ENCODE assay signal across 7 mouse cellular contexts in genomic region chr1:106713621-106714529, GRCm38 (mm10). TPM values are rescaled to one million over a fixed set of nuclear protein-coding genes. Genes with fewer than 3 reads are reported as not detected.
A peak's percentile ranks its signal among the peaks of the same experiment; 100 is the strongest.
DNase-seq lines count a peak whose midpoint lies in the region; ATAC-seq lines count a peak whose summit lies in the region.

Gene Bcl2 (minus strand): TSS chr1:106714274.

- peaks cover 38% of the 10 kb centered on the region for H3K4me1 ChIP-seq in limb, embryonic 13.5 days
- H3K4me1 ChIP-seq in midbrain, embryonic 15.5 days: peaks cover 34% of the 10 kb centered on the region

- peak; percentile 86 for ATAC-seq in limb, embryonic 13.5 days (ENCODE audit: low FRiP score, low read depth)
- peak; percentile 89 for ATAC-seq in midbrain, embryonic 15.5 days (replicated peaks)

- peak within 1 kb of the TSS; percentile 94 for H3K27ac ChIP-seq in limb, embryonic 13.5 days
- peak within 1 kb of the TSS; percentile 95 for H3K27ac ChIP-seq in midbrain, embryonic 15.5 days

- peak within 1 kb of the TSS; percentile 73 for H3K4me3 ChIP-seq in limb, embryonic 13.5 days
- H3K4me3 ChIP-seq in midbrain, embryonic 15.5 days: peak within 1 kb of the TSS; percentile 68

- under 1% methylated on average over 71 of the region's 95 CpGs for WGBS in limb, embryonic 13.5 days
- WGBS in midbrain, embryonic 15.5 days: under 1% methylated on average over 87 of the region's 95 CpGs

- peak within 1 kb of the TSS; percentile 96 for H3K4me2 ChIP-seq in limb, embryonic 13.5 days (replicated peaks)
- peak within 1 kb of the TSS; percentile 92 for H3K4me2 ChIP-seq in midbrain, embryonic 15.5 days

- peak within 1 kb of the TSS; percentile 84 for H3K9ac ChIP-seq in limb, embryonic 13.5 days
- peak within 1 kb of the TSS; percentile 96 for H3K9ac ChIP-seq in midbrain, embryonic 15.5 days

- H3K36me3 ChIP-seq in limb, embryonic 13.5 days: no peaks in the 10 kb centered on the region
- H3K36me3 ChIP-seq in midbrain, embryonic 15.5 days (replicated peaks): no peaks in the 10 kb centered on the region

- no peaks in the 10 kb centered on the region for H3K27me3 ChIP-seq in limb, embryonic 13.5 days
- no peaks in the 10 kb centered on the region for H3K27me3 ChIP-seq in midbrain, embryonic 15.5 days (replicated peaks)

- H3K9me3 ChIP-seq in limb, embryonic 13.5 days: no peaks in the 10 kb centered on the region
- no peaks in the 10 kb centered on the region for H3K9me3 ChIP-seq in midbrain, embryonic 15.5 days

- peak; percentile 83 to 93 for DNase-seq in adrenal gland, adult (ENCODE audit: inconsistent age in 2 of 2, low spot score in 1 of 2)
- peak; percentile 89 for DNase-seq in embryo, embryonic 11 days
- DNase-seq in heart, adult 11 months: peak; percentile 99
- DNase-seq in kidney, adult 18-20 months: peak; percentile 84
- peak; percentile 77 to 79 for DNase-seq in spleen, adult 18-20 months

RNA-seq across cellular contexts. Expression of gene Bcl2, which starts in this region (rescaled TPM):
- polyA plus RNA-seq in limb, embryonic 13.5 days (2015; fragmentation: Nextera tagmentation; extraction: Ambion mirVana): 33.3 and 37.8 TPM in 2 replicates
- 15.6 and 15.7 TPM in 2 replicates for polyA plus RNA-seq in midbrain, embryonic 15.5 days (2015; fragmentation: Nextera tagmentation; extraction: Ambion mirVana)

Comparison
In these comparisons a context has a peak if more than half of its experiments do, and no peak if none do; other contexts are left out.
1. Peak in every context shown above with its lines: DNase-seq, ATAC-seq, H3K4me3 ChIP-seq and H3K27ac ChIP-seq.